Mouse (Mus musculus): Measurements from ENCODE around the gene Epb41. TPM values are rescaled to one million over a fixed set of nuclear protein-coding genes. Genes with fewer than 3 reads are reported as not detected.
A peak's percentile ranks its signal among the peaks of the same experiment; 100 is the strongest.

Epb41 gene
- polyA plus RNA-seq, 1 experiment from 2014 or later, result 42.3 TPM

DNA sequence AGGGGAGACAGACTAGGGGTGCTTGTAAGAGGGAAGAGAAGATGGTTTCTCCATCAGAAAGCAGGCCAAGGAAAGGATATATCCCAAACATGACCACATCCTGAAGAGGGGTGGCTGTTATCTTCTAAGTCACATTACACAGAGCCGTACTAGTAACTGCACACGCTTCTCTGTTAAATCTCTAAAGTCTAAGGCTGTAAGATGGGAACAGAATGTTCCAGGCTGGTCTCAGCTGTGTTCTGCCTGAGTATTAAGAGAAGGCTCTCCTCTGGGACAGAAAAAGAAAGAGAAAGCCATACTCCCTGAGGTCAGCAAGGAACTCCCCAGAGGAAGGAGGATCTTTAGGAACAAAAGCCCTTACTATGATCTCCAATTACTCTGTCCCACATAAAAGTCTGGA lies 36.3 kb downstream of the Epb41 start:
- H3K27me3 ChIP-seq (ENCODE audit: insufficient read depth, low read length), result no peaks in the 10 kb centered on the region
- DNase-seq (ENCODE audit: low spot score) (peak; percentile 21), ATAC-seq (replicated peaks; ENCODE audit: low FRiP score, low read depth) (no peak)
- WGBS, result 85% methylated on average over 2 of the region's 2 CpGs
- TF ChIP-seq CTCF (IDR thresholded peaks at IDR 0.05; ENCODE audit: low read depth), result no peak
- no peaks in the 10 kb centered on the region for H3K36me3 ChIP-seq (ENCODE audit: insufficient read depth, low read length)
- H3K4me1 ChIP-seq (replicated peaks; ENCODE audit: insufficient read depth, low read length), result 0 out of 2 replicates have a peak, but pooled peaks cover 4% of the 10 kb centered on the region
- H3K9me3 ChIP-seq (replicated peaks; ENCODE audit: low read length), result no peaks in the 10 kb centered on the region
- no peak overlapping the region for H3K9ac ChIP-seq (ENCODE audit: low read depth, low read length)
- H3K4me3 ChIP-seq (replicated peaks; ENCODE audit: low read depth, low read length), result no peak overlapping the region
- no peak overlapping the region for H3K27ac ChIP-seq
- H3K4me2 ChIP-seq (ENCODE audit: low read length), result no peak overlapping the region

DNA sequence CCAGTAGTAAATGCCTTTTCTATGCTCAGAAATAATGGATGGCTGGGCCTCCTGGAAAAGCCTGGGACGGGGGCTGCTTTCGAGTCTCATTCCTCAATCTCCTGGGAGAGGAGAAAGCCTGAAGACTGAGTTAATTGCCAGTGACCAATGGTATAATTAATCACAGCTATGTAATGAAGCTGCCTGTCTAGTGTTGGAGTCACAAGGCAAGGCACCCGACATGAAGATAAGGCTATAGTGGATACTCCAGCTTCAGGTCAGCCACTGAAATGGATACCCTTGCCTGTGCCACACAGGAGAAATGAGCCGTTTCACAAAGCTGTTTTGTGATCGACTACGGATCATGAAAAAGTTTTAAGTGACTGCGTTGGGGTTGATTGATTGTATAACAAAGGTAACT lies 37.1 kb downstream of the Epb41 start:
- ATAC-seq (replicated peaks; ENCODE audit: low FRiP score, low read depth) (0 out of 2 replicates have a peak, but pooled peaks have one; percentile 46), DNase-seq (ENCODE audit: low spot score) (peak; percentile 85)
- no peaks in the 10 kb centered on the region for H3K36me3 ChIP-seq (ENCODE audit: insufficient read depth, low read length)
- no peak overlapping the region for H3K9ac ChIP-seq (ENCODE audit: low read depth, low read length)
- TF ChIP-seq CTCF (IDR thresholded peaks at IDR 0.05; ENCODE audit: low read depth), result no peak
- no peak overlapping the region for H3K4me2 ChIP-seq (ENCODE audit: low read length)
- H3K27me3 ChIP-seq (ENCODE audit: insufficient read depth, low read length), result no peaks in the 10 kb centered on the region
- 29% methylated on average over 7 of the region's 7 CpGs for WGBS
- no peak overlapping the region for H3K4me3 ChIP-seq (replicated peaks; ENCODE audit: low read depth, low read length)
- H3K9me3 ChIP-seq (replicated peaks; ENCODE audit: low read length), result no peaks in the 10 kb centered on the region
- H3K27ac ChIP-seq, result no peak overlapping the region
- 0 out of 2 replicates have a peak, but pooled peaks cover 4% of the 10 kb centered on the region for H3K4me1 ChIP-seq (replicated peaks; ENCODE audit: insufficient read depth, low read length)

DNA sequence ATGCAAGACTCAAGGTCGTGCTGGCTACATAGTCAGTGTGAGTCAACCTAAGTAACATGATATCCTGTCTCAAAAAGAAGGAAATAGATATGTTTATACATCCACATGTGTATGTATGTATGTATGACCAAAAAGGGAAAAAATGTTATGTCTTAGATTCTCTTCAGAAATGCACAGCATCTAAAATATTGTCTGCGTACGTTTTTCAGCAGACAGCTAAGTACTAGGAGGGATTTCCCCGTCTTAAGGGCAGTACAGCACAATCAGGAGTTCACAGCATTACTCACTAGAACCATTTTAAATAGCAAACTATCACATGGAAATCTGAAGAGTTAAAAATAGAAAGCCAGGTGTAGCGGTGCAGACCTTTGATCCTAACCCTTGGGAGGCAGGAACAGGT lies 38.0 kb downstream of the Epb41 start:
- Histone ChIP-seq H3K27ac (no peak overlapping the region), H3K27me3 (ENCODE audit: insufficient read depth, low read length) (no peaks in the 10 kb centered on the region), H3K36me3 (ENCODE audit: insufficient read depth, low read length) (no peaks in the 10 kb centered on the region), H3K4me3 (replicated peaks; ENCODE audit: low read depth, low read length) (no peak overlapping the region), H3K4me2 (ENCODE audit: low read length) (no peak overlapping the region), H3K9ac (ENCODE audit: low read depth, low read length) (no peak overlapping the region), H3K9me3 (replicated peaks; ENCODE audit: low read length) (no peaks in the 10 kb centered on the region), H3K4me1 (replicated peaks; ENCODE audit: insufficient read depth, low read length) (0 out of 2 replicates have a peak, but pooled peaks cover 4% of the 10 kb centered on the region)
- 64% methylated on average over 5 of the region's 5 CpGs for WGBS
- DNase-seq (ENCODE audit: low spot score) (no peak), ATAC-seq (replicated peaks; ENCODE audit: low FRiP score, low read depth) (no peak)
- TF ChIP-seq CTCF (IDR thresholded peaks at IDR 0.05; ENCODE audit: low read depth), result no peak

DNA sequence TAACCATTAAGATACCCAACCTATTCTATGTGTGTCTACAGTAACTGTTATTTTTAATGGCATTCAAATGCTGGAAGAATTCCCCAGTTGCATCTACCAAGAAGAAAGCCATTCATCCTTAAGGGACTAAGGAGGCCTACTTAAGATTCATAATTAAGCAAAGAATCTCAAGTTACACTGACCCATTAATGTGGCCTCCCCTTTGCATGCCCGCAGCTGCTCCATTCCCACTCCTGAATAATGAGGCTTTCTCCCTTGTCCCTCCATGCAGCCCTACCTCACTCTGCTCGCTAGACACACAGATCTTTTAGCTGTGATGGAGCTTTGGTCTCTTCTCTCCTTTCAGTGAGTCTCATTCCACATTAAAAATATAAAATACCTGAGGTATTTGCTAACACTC lies 40.9 kb downstream of the Epb41 start:
- Histone ChIP-seq H3K9me3 (replicated peaks; ENCODE audit: low read length) (no peaks in the 10 kb centered on the region), H3K9ac (ENCODE audit: low read depth, low read length) (no peak overlapping the region), H3K36me3 (ENCODE audit: insufficient read depth, low read length) (no peaks in the 10 kb centered on the region), H3K27ac (no peak overlapping the region), H3K4me2 (ENCODE audit: low read length) (no peak overlapping the region), H3K4me3 (replicated peaks; ENCODE audit: low read depth, low read length) (no peak overlapping the region), H3K4me1 (replicated peaks; ENCODE audit: insufficient read depth, low read length) (0 out of 2 replicates have a peak, but pooled peaks cover 4% of the 10 kb centered on the region), H3K27me3 (ENCODE audit: insufficient read depth, low read length) (no peaks in the 10 kb centered on the region)
- no peak for TF ChIP-seq CTCF (IDR thresholded peaks at IDR 0.05; ENCODE audit: low read depth)
- 26% methylated on average over 2 of the region's 2 CpGs for WGBS
- DNase-seq (ENCODE audit: low spot score), result no peak
- no peak for ATAC-seq (replicated peaks; ENCODE audit: low FRiP score, low read depth)

DNA sequence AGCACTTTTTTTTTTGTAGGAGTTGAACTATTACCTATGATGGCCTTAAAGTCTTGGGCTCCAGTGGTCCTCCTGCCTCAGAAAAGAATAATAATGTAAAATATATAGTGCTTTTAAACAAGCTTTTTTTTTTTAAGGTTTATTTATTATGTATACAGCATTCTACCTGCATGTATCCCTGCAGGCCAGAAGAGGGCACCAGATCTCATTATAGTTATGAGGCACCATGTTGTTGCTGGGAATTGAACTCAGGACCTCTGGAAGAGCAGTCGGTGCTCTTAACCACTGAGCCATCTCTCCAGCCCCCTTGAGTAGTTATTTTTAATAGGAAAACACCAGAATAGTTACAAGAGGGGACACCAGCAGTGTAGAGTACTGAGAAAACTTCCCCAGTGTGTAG lies 41.9 kb downstream of the Epb41 start:
- Histone ChIP-seq H3K4me1 (replicated peaks; ENCODE audit: insufficient read depth, low read length) (0 out of 2 replicates have a peak, but pooled peaks cover 4% of the 10 kb centered on the region), H3K4me3 (replicated peaks; ENCODE audit: low read depth, low read length) (no peak overlapping the region), H3K9ac (ENCODE audit: low read depth, low read length) (no peak overlapping the region), H3K27ac (no peak overlapping the region), H3K36me3 (ENCODE audit: insufficient read depth, low read length) (no peaks in the 10 kb centered on the region), H3K27me3 (ENCODE audit: insufficient read depth, low read length) (no peaks in the 10 kb centered on the region), H3K4me2 (ENCODE audit: low read length) (no peak overlapping the region), H3K9me3 (replicated peaks; ENCODE audit: low read length) (no peaks in the 10 kb centered on the region)
- peak; percentile 62 for TF ChIP-seq CTCF (IDR thresholded peaks at IDR 0.05; ENCODE audit: low read depth)
- ATAC-seq (replicated peaks; ENCODE audit: low FRiP score, low read depth) (no peak), DNase-seq (ENCODE audit: low spot score) (no peak)
- 85% methylated on average over 1 of the region's 1 CpGs for WGBS

DNA sequence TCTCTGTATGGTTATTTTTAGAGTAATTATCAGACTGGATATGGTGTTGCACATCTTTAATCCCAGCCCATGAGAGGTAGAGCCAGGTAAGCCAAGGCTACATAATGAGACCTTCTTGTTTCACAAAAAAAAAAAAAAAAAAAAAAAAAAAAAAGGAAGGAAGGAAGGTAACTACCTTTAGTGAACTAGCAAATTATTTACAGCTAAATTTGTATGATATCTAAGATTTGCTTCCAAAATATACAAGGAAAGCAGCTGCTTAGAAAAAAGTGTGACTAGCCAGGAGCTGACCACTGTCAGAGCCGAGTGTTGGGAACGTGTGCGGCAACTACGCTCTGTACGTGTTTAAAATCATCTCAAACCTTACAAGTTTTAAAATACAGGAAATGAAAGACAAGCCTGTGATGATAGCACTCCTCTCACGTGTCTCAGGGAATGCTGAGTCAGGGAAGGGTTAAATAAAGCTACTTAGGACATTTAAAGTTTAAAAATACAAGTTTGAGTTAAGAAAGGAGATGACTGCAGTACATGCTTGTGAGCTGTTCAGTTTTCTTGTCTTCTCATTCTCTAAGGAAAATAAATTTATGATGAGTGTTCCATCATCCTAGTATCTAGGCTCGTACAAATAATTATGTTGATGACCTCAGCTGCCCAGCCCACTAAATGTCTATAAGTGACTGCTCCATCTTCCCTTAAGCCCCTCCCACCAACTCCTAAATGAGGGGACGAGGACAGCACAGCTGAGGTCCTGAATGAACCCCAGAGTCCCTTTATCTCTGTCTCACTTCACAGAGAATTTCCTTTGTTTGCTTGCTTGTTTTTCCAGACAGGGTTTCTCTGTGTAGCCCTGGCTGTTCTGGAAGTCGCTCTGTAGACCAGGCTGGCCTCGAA lies 45.0 kb downstream of the Epb41 start:
- H3K27ac ChIP-seq, result no peak overlapping the region
- 59% methylated on average over 10 of the region's 10 CpGs for WGBS
- no peak for DNase-seq (ENCODE audit: low spot score)
- H3K9me3 ChIP-seq (replicated peaks; ENCODE audit: low read length), result no peaks in the 10 kb centered on the region
- no peaks in the 10 kb centered on the region for H3K36me3 ChIP-seq (ENCODE audit: insufficient read depth, low read length)
- ATAC-seq (replicated peaks; ENCODE audit: low FRiP score, low read depth), result no peak
- no peak overlapping the region for H3K4me2 ChIP-seq (ENCODE audit: low read length)
- no peaks in the 10 kb centered on the region for H3K27me3 ChIP-seq (ENCODE audit: insufficient read depth, low read length)
- H3K4me3 ChIP-seq (replicated peaks; ENCODE audit: low read depth, low read length), result no peak overlapping the region
- 0 out of 2 replicates have a peak, but pooled peaks cover 4% of the 10 kb centered on the region for H3K4me1 ChIP-seq (replicated peaks; ENCODE audit: insufficient read depth, low read length)
- no peak overlapping the region for H3K9ac ChIP-seq (ENCODE audit: low read depth, low read length)
- no peak for TF ChIP-seq CTCF (IDR thresholded peaks at IDR 0.05; ENCODE audit: low read depth)
